Mouse (Mus musculus): ENCODE measurements around the gene Insr.
A peak's percentile ranks its signal among the peaks of the same experiment; 100 is the strongest.
"Not testable (repeated sequence)": the region's sequence is repeated elsewhere in the genome, so short reads cannot be mapped to it uniquely, and the experiment has no call there.

The Insr gene

DNA sequence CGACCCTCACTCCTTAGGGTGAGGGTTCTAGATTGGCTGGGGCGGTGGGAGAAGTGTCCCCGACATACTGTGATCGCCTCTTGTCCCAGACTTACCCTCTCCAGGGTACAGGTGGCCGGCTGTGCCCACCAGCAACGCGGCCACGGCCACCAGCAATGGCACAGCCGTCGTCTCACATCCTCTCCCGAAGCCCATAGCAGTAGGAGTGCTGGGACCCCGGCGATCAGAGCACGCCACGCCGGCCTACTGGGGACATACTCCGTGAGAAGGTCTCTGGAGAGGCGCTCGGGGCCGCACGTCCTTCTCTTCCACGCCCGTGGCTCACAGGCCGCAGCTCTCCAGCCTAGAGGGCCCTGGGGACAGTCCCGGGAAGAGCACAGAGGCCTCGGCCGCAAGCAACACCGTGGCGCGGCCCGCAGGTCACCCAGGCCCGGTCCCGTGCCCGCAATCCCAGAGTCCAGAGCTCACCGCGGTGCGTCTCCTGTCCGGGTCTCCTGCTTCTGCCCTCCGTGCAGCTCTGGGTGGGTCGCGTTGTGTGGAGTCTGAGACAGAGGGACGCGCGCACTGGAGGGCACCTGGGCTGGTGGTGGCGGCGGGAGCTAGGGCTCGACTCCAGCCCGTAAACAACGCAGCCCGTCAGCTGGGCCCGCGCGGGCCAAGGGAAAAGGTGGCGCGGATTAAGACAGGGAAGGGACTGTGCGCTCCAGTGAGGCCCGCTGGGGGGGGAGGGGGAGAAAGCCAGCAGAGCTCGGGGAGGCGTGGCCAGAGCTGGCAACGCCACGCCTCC, at the start of gene Insr:
Gene Insr (minus strand): TSS at position 684 of the 787 bp plus-strand sequence.
- peak; percentile 89 for DNase-seq (ENCODE audit: low read depth, low spot score)

DNA sequence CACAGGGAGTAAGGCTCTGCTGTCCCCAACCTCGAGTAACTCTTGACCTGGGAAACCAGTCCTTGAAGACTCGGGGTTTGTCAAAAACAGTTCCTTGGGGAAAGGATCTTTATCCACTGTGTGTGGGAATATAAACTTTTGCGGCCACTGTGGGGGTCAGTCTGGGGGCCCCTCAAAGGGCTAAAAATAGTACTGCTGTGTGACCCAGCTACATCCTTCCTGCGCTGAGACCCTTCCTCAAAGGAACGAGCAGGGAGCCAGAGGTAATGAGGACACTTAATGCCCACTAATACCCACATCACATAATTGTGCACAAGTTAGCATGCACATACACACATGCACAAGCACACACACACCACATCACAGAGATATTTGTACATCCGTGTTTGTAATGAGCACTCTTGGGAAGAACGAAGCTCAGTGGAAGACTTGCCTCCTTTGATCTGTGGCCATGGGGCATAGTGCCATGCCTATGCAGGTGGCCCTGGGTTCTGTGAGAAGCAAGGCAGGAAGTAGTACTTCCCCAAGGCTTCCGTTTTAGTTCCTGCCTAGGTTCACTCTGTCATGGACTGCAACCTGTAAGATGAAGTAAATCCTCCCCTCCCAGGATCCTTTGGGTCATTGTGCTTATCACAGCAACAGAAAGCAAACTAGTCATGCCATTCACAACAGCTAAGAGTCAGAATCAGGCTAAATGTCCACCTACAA, 48.3 kb upstream of the Insr start:
- no peak for DNase-seq (ENCODE audit: low read depth, low spot score)

DNA sequence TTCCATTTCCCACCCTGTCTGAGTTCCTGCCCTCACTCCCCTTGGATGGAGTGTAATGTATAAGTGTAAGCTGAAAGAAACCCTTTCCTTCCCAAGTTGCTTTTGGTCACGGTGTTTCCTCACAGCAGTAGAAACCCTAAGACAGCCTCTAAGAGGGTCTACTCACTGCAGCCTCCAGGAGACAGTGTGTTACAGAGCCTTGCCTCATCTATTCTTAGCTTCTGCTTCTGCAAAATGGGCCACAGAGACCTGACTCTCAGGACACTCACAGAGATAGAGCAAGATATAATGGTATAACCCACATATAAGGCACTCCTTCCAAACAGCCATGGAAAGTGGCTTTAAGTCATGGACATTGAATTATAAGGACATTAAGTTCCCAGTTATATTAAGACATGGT, 47.6 kb upstream of the Insr start:
- no peak for DNase-seq (ENCODE audit: low read depth, low spot score)

DNA sequence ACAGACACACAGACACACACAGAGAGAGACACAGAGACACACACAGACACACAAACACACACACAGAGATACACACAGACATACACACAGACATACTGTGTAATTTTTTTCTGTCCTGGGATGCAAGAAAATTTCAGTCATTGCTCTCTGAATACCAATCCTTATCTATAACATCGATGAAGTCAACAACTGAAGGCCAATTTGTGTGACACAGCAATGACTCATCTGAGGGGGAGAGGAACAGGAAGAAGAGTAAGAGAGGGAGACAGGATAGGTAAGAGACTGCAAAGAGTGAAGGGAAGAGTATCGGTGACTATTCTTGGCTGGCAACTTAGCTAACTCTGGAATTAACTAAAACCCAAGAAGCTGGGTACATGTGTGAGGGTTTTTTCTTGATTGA, 44.8 kb upstream of the Insr start:
- DNase-seq (ENCODE audit: low read depth, low spot score), result no peak

DNA sequence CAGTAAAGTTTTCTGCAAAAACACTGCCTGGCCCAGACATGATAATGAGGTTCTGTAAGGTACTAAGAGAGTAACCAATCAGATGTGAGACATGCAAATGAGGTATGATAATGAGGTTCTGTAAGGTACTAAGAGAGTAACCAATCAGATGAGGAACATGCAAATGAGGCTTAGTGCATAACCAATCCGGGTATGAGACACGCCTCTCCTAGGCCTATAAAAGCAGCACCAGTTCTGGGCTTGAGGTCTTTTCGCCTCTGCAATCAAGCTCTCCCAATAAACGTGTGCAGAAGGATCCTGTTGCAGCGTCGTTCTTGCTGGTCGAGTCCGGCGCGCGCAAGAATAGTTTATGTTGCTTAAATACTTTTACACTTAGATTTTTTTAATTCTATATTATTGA, 39.9 kb upstream of the Insr start:
- DNase-seq (ENCODE audit: low read depth, low spot score), result not testable (repeated sequence)

DNA sequence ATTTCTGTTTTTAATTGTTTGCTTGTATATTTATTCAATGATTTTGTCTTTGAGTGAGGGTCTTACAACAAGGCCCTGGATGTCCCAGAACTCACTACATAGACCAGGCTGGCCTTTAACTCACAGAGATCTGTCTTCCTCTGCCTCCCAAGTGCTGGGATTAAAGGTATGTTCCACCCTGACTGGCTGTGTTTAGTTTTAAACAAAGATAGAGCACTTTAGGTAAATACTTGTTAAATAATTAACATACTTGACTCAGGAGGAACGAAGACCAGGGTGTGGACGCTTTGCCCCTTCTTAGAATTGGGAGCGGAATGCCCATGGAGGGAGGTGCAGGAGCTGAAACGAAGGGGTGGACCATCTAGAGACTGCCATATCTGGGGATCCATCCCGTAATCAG, 37.2 kb upstream of the Insr start:
- no peak for DNase-seq (ENCODE audit: low read depth, low spot score)

DNA sequence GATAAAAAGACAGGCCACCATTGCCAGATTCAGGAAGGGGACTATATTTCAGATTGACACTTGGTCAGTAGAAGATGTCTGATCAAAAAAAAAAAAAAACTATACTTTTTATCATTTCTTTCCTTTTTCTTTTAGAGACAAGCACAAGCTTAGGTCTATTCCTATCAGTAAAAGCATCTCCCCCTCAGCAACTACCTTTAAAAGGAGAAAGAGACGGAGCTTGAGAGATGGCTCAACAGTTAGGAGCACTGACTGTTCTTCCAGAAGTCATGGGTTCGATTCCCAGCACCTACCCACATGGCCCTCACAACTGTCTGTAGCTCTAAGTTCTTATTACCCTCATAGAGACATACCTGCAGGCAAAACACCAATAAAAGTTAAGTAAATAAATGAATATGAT, 34.9 kb upstream of the Insr start:
- no peak for DNase-seq (ENCODE audit: low read depth, low spot score)

DNA sequence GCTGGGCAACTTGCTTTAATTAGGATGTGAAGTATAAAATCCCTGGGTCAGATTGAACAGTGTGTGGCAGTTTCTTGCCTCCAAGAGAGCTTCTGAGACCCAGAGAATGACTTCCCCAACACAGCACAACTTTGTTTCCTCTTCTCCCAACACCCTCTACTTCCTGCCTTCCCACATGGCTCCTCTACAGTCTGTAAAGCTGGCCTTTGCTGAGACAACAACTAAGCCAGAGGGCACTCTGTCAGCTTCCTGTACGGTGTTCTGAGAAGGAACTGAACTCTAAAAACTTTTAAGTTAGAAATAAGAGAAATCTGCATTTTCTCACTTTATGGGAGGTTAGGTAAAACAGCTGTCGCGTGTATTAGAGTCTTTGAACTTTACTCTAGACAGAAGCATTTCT, 34.4 kb upstream of the Insr start:
- no peak for DNase-seq (ENCODE audit: low read depth, low spot score)

DNA sequence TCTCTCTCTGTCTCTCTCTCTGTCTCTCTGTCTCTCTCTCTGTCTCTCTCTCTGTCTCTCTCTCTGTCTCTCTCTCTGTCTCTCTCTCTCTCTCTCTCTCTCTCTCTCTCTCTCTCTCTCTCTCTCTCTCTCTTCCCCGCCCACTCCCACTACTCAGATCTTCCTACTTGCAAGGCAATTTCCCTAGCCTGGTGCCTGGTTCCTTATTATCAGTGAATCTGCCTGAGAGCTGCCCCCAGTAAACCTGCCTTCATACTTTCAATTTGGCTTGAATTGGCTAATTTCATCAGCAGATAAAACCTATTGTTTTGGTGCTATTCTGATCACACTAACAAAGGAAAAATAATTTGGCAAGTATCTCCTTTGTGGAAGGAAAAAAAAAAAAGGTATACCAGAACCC, 34.0 kb upstream of the Insr start:
- DNase-seq (ENCODE audit: low read depth, low spot score), result not testable (repeated sequence)

DNA sequence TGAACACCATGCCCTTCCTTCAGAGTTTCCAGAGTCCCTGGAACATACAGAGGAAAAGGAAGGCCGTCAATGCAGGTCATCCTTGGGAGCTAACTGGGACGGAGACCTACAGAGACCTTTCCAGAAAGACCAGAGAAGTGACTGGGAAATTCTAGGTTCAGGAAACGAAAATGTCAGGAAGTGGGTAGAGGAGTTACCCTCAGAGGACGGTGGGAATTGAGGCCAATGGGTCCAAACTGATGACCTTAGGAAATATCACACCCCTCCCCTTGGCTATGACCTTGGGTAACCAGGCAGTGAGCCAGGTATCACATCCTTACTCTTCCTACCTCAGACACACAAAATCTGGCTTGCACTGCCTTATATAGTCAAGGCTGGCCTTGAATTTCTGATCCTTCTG, 32.1 kb upstream of the Insr start:
- no peak for DNase-seq (ENCODE audit: low read depth, low spot score)

DNA sequence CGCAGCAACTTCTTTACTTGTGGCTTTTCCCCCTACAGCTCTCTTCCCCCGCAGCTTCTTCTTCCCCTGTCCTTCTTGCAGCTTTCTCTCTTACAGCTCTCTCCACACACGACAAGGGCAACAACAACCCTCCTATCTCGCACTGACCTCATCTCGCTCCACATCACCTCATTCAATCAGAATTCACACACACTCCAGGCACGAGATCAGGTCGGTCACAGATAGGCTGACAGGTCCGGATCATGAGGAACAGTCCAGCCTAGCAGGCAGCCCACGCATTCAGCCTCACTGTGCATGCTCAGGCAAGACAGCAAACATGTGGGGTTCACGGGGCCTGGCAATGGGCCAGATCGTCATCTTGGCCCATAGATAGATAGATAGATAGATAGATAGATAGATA, 30.2 kb upstream of the Insr start:
- no peak for DNase-seq (ENCODE audit: low read depth, low spot score)

DNA sequence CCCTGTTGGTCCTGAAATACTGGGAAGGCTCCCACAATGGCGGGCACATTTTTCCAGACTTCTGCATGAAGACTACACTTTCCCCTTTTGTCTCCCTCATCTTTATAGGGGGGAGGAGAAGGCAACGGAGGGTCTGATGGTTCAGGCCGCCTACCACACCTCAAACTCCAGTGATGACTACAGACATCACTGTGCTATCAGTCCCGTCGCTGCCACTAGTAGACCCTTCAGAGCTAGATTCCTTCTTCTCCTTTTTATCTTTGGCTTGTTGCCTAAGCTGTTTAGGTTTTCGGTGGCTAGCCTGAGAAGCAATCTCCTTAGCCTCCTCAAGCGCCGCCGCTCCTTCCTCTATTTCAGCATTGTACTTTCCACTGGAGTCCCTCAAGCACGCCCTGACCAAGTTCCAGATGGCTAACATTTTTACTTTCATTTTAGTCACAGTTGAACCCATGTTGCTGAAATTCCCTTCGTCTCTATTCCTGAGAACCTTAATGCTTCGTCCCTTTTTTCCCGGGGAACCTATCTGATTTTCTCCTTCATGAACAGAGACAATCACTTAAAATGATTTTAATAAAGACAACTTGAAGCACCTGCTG, 28.9 kb upstream of the Insr start:
- DNase-seq (ENCODE audit: low read depth, low spot score), result not testable (repeated sequence)

DNA sequence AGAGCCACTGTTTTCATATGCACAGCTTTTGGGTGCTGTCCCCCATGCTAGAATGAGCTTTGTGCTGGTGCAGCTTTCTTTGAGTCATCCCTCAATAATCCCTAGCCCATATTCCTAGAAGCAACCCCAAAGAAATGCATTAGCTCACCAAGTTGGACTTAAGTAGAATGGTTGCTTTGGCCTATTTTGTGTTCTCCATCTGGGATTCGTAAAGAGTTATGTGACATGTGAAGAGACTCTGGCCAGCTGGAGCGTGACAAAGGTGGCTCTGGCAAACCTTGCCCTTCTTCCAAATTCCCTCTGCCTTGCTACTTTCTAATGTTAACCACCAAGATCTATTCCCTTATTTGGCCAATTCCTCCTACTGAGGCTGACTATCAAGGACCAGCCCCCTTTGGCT, 22.7 kb upstream of the Insr start:
- DNase-seq (ENCODE audit: low read depth, low spot score), result no peak

DNA sequence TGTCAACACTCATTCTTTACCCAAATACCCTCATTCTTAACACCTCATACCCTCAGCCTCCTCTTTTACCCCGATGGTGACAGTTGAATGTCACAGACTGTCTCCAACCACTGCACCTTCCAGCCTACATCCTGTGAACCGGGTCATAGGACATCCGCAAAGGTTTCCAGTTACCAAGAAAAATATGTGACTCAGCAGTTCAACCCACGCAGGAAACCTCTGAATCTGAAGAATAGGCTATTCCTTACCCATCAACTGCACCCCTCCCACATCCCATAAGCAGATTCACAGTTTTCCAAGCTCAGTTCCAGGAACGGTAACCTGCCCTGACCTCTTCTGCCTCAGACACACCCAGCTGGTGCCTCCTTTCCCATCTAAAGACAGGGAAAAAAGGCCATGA, 19.9 kb upstream of the Insr start:
- no peak for DNase-seq (ENCODE audit: low read depth, low spot score)

DNA sequence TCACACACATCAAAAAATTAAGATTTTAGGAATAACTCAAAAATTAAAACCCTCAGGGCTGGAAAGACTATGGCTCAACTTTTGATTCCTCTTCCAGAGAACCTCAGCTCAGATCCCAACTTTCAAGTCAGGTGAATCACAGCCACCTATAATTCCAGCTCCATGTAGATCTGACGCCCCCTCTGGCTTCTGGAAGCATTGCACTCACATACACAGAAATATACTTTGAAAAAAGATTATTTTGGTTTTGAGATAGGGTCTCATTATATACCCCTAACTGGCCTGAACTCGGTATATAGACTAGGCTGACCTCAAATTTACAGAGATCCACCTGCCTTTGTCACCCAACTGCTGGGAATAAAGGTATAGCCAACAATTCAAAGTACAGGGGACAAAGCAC, 6.4 kb upstream of the Insr start:
- no peak for DNase-seq (ENCODE audit: low read depth, low spot score)

DNA sequence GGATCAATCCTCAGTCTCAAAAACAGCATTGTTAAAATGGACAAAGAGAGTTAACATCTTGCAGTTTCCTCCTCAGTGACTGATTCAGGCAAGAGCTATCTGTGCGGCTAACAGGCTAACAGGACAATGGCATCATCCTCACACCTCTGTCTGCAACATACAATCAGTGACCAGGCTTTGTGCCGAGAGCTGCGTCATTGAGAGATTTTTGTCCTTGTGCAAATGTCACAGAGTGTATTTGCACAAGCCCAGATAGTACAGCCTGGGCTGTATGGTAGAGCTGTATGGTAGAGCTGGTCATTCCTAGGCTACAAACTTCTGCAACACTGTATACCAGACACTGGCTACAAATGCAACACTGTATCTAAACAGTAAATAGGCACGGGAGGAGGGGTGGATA, 5.2 kb upstream of the Insr start:
- no peak for DNase-seq (ENCODE audit: low read depth, low spot score)

DNA sequence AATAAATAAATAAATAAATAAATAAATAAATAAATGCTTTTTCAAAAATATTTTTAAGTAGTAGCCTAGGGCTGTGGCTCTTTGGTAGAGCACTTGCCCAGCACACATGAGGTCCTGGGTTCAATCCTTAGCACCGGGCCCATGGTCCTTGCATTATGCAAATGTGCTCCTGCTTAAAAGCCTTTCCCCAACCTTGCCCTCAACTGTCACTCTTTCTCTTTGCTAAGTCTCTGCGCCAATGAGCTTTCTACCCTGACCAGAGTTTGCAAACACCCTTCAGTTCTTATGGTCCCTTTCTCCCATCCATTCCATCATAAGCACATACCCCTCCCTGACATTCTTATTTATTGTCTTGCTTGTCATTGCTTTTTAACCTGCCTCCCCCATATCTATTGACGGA, 1.9 kb upstream of the Insr start:
- DNase-seq (ENCODE audit: low read depth, low spot score), result no peak

DNA sequence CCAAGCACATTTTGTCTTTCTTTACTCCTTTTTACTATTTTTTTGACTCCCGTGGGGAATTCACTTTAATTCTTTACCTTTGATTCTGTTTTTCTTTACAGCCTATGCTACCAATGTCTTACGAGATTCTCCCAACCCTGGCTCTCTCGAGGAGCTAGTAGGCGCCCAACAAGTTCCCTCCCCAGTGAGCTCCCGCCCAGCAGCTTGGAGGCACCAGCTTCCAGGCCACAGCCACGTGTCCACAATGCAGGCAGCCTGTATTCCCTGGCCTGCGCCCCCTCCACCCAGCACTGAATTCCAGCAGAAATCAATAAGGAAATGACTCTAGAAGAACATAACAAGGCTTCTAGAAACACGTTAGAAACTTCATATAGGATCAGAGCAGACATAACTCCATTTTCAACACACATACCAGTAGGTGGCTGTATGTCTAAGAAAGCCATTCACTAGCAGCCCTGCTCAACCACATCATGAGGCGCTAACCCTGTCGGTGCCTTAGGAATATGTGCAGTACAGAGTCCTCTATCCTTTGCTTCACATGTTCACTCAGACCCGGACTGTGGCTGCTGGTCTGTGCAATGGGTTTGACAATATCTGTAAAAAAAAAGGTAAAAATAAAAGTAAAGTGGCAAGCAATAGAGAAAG, 971 bp upstream of the Insr start:
- no peak for DNase-seq (ENCODE audit: low read depth, low spot score)

DNA sequence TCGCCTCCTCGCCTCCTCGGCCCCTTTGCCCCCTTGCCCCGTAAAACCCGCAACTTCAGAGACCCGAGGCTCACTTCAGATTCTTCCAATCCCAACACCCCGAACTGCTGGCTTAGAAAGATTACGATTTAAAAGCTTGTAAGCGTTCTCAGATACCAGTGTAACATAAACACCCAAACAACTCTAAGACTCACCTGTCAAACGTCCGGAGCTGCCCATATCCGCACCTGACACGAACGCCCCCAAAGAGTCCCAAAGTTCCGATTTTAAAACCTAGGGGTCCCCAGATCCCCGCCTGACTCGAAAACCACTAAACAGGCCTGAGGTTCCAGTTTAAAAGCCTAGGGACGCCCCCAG, 282 bp upstream of the Insr start:
- no peak for DNase-seq (ENCODE audit: low read depth, low spot score)

DNA sequence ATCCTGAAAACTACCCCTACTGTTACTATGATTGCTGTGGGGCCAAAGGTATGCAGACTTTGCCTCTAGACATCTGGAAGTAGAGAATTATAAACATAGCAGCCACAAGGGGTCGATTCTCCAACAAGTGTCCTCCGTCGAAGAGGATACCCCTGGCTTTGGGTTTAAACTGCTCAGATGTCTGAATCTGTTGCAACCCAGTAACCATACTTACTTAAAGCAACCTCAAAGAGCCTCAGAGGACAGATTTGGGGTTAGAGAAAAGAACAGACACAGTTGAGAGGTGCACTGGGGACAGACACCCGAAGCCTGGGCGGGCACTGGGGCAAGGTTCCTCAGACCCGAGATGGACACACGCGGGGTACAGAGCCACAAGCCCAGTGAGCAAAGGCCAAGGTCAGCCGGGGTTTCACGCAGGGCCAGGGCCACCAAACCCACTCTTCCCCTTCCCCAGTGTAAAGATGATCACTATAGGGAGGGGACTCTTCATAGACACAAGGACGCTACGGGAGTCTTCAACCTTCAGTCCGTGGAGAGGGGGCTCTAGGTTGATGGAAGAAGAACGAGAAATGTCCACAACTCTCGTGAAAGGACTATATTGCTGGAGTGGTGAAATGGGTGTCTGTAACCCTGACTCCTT, 1.1 kb downstream of the Insr start:
- no peak for DNase-seq (ENCODE audit: low read depth, low spot score)

DNA sequence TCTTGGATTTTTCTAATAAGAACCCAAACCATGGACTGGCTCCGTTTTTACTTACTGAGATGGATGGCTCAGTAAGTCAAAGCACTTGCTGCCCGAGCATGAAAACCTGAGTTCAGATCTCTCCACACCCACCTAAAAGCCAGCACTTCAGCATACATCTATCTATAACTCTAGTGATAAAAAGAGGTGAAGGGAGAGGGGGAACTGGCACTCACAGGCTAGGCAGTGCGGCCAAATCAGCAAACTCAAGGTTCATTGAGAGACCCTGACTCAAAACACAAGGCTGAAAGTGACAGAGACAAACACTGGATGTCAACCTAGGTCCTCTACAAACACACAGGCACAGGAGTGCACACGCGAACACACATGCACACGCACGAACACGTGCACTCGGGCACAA, 2.2 kb downstream of the Insr start:
- no peak for DNase-seq (ENCODE audit: low read depth, low spot score)

DNA sequence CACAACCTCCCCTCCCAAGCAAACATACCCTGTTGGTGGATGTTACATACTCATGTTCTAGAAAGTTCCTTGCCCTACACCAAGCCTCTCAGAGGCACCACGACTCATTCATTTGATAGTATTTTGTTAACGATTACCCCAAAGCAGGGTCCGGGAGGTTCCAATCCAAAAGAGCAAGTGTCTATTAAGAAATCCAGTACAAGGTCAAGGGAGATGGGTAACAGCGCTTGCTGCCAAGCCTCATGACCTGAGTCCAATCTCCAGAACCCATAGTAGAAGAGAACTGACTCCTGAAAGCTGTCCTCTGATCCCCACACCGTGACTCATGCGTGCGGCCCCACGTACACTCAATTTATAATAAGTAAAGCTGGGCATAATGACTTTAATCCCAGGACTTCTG, 3.4 kb downstream of the Insr start:
- DNase-seq (ENCODE audit: low read depth, low spot score), result no peak

Measured in embryo, embryonic 11.5 days (tissue).